Mouse (Mus musculus): ENCODE results near the gene Kri1. TPM values are rescaled to one million over a fixed set of nuclear protein-coding genes. Genes with fewer than 3 reads are reported as not detected.
A peak's percentile ranks its signal among the peaks of the same experiment; 100 is the strongest.
"Not testable (repeated sequence)": the region's sequence is repeated elsewhere in the genome, so short reads cannot be mapped to it uniquely, and the experiment has no call there.

Kri1 gene
- polyA plus RNA-seq, 1 experiment from 2014 or later: 11.1 TPM

GRCm38 (mm10) chr9:21265611-21266010, 22.2 kb downstream of the Kri1 start:
- 5% methylated on average over 11 of the region's 11 CpGs for WGBS
- H3K4me1 ChIP-seq (replicated peaks): peaks cover 18% of the 10 kb centered on the region
- ATAC-seq: peak; percentile 46

GRCm38 (mm10) chr9:21265000-21265561, 22.7 kb downstream of the Kri1 start, which contains the start of gene Atg4d:
Gene Atg4d (plus strand): TSS chr9:21265293.
- Histone ChIP-seq H3K27ac (peak within 1 kb of the TSS; percentile 52), H3K4me3 (replicated peaks) (peak within 1 kb of the TSS; percentile 61), H3K36me3 (peaks cover 17% of the 10 kb centered on the region), H3K27me3 (replicated peaks) (no peaks in the 10 kb centered on the region), H3K9me3 (no peaks in the 10 kb centered on the region), H3K4me2 (replicated peaks) (peak within 1 kb of the TSS; percentile 73), H3K9ac (peak within 1 kb of the TSS; percentile 68), H3K4me1 (replicated peaks) (peaks cover 18% of the 10 kb centered on the region)
- WGBS: under 1% methylated on average over 42 of the region's 49 CpGs
- ATAC-seq: peak; percentile 98

More at GRCm38 (mm10) chr9:21265611-21266010, 22.2 kb downstream of the Kri1 start:
- H3K9me3 ChIP-seq: no peaks in the 10 kb centered on the region
- H3K4me3 ChIP-seq (replicated peaks): peak overlapping the region; percentile 61
- H3K9ac ChIP-seq: peak overlapping the region; percentile 68
- H3K27me3 ChIP-seq (replicated peaks): no peaks in the 10 kb centered on the region
- H3K4me2 ChIP-seq (replicated peaks): peak overlapping the region; percentile 73
- H3K36me3 ChIP-seq: peaks cover 23% of the 10 kb centered on the region
- peak overlapping the region; percentile 52 for H3K27ac ChIP-seq

- peak overlapping the region; percentile 51 for H3K27ac ChIP-seq
- H3K4me1 ChIP-seq (replicated peaks): peaks cover 18% of the 10 kb centered on the region
- H3K9ac ChIP-seq: peak overlapping the region; percentile 29; the same call in 1 of the 2 replicates
- ATAC-seq: peak; percentile 2
- peaks cover 13% of the 10 kb centered on the region for H3K36me3 ChIP-seq
- no peaks in the 10 kb centered on the region for H3K9me3 ChIP-seq
- 19% methylated on average over 17 of the region's 17 CpGs for WGBS
- peak overlapping the region; percentile 73 for H3K4me2 ChIP-seq (replicated peaks)
- H3K4me3 ChIP-seq (replicated peaks): peak overlapping the region; percentile 61
- no peaks in the 10 kb centered on the region for H3K27me3 ChIP-seq (replicated peaks)
These were observed 23.3 kb downstream of the Kri1 start for GRCm38 (mm10) chr9:21264272-21264999.

GRCm38 (mm10) chr9:21261831-21262230, 25.9 kb downstream of the Kri1 start:
- WGBS: 49% methylated on average over 2 of the region's 2 CpGs
- ATAC-seq: no peak
- no peak overlapping the region for H3K4me3 ChIP-seq (replicated peaks)
- H3K27ac ChIP-seq: no peak overlapping the region
- H3K36me3 ChIP-seq: 0 out of 2 replicates have a peak, but pooled peaks cover 2% of the 10 kb centered on the region
- H3K9me3 ChIP-seq: no peaks in the 10 kb centered on the region
- peaks cover 16% of the 10 kb centered on the region for H3K4me1 ChIP-seq (replicated peaks)
- H3K4me2 ChIP-seq (replicated peaks): no peak overlapping the region
- H3K9ac ChIP-seq: no peak overlapping the region
- H3K27me3 ChIP-seq (replicated peaks): 0 out of 2 replicates have a peak, but pooled peaks cover 3% of the 10 kb centered on the region

GRCm38 (mm10) chr9:21260491-21261040, 27.2 kb downstream of the Kri1 start:
- Histone ChIP-seq H3K4me3 (replicated peaks) (no peak overlapping the region), H3K9me3 (no peaks in the 10 kb centered on the region), H3K9ac (no peak overlapping the region), H3K4me1 (replicated peaks) (peaks cover 4% of the 10 kb centered on the region), H3K27me3 (replicated peaks) (0 out of 2 replicates have a peak, but pooled peaks cover 3% of the 10 kb centered on the region), H3K36me3 (no peaks in the 10 kb centered on the region), H3K4me2 (replicated peaks) (no peak overlapping the region), H3K27ac (no peak overlapping the region)
- no peak for ATAC-seq
- 76% methylated on average over 6 of the region's 6 CpGs for WGBS

- H3K27me3 ChIP-seq (replicated peaks): peaks cover 18% of the 10 kb centered on the region
- not testable (repeated sequence) for H3K9me3 ChIP-seq; H3K4me3 ChIP-seq (replicated peaks); H3K9ac ChIP-seq; H3K4me2 ChIP-seq (replicated peaks); H3K36me3 ChIP-seq; H3K27ac ChIP-seq; ATAC-seq; H3K4me1 ChIP-seq (replicated peaks)
- WGBS: 81% methylated on average over 4 of the region's 4 CpGs
These were observed 31.4 kb downstream of the Kri1 start for GRCm38 (mm10) chr9:21256349-21256748.

GRCm38 (mm10) chr9:21254690-21255089, 33.1 kb downstream of the Kri1 start:
- H3K9me3 ChIP-seq: no peaks in the 10 kb centered on the region
- no peak overlapping the region for H3K4me3 ChIP-seq (replicated peaks)
- H3K27ac ChIP-seq: no peak overlapping the region
- H3K4me1 ChIP-seq (replicated peaks): 0 out of 2 replicates have a peak, but pooled peaks cover under 1% of the 10 kb centered on the region
- no peak overlapping the region for H3K4me2 ChIP-seq (replicated peaks)
- H3K9ac ChIP-seq: no peak overlapping the region
- peaks cover 35% of the 10 kb centered on the region for H3K27me3 ChIP-seq (replicated peaks)
- no peaks in the 10 kb centered on the region for H3K36me3 ChIP-seq
- ATAC-seq: no peak

GRCm38 (mm10) chr9:21251116-21251735, 36.5 kb downstream of the Kri1 start:
- Histone ChIP-seq H3K27me3 (replicated peaks) (peaks cover 61% of the 10 kb centered on the region), H3K9ac (no peak overlapping the region), H3K9me3 (no peaks in the 10 kb centered on the region), H3K27ac (no peak overlapping the region), H3K36me3 (no peaks in the 10 kb centered on the region), H3K4me1 (replicated peaks) (peaks cover 8% of the 10 kb centered on the region; the same call in 1 of the 2 replicates), H3K4me3 (replicated peaks) (no peak overlapping the region), H3K4me2 (replicated peaks) (no peak overlapping the region)
- ATAC-seq: no peak; the same call in 1 of the 2 replicates
- 57% methylated on average over 13 of the region's 13 CpGs for WGBS

- no peak overlapping the region for H3K4me2 ChIP-seq (replicated peaks)
- no peak for ATAC-seq
- no peak overlapping the region for H3K4me3 ChIP-seq (replicated peaks)
- no peaks in the 10 kb centered on the region for H3K9me3 ChIP-seq
- H3K9ac ChIP-seq: no peak overlapping the region
- peaks cover 68% of the 10 kb centered on the region for H3K27me3 ChIP-seq (replicated peaks)
- H3K27ac ChIP-seq: no peak overlapping the region
- H3K36me3 ChIP-seq: no peaks in the 10 kb centered on the region
- 57% methylated on average over 2 of the region's 2 CpGs for WGBS
- peaks cover 8% of the 10 kb centered on the region; the same call in 1 of the 2 replicates for H3K4me1 ChIP-seq (replicated peaks)
These were observed 37.3 kb downstream of the Kri1 start for GRCm38 (mm10) chr9:21250509-21250908.

- peaks cover 75% of the 10 kb centered on the region for H3K27me3 ChIP-seq (replicated peaks)
- H3K27ac ChIP-seq: no peak overlapping the region
- 20% methylated on average over 17 of the region's 17 CpGs for WGBS
- no peaks in the 10 kb centered on the region for H3K36me3 ChIP-seq
- no peak overlapping the region for H3K4me3 ChIP-seq (replicated peaks)
- H3K9me3 ChIP-seq: no peaks in the 10 kb centered on the region
- 0 out of 2 replicates have a peak, but pooled peaks have one; percentile 12 for ATAC-seq
- H3K9ac ChIP-seq: no peak overlapping the region
- H3K4me1 ChIP-seq (replicated peaks): peaks cover 13% of the 10 kb centered on the region
- H3K4me2 ChIP-seq (replicated peaks): no peak overlapping the region
These were observed 37.9 kb downstream of the Kri1 start for GRCm38 (mm10) chr9:21249629-21250508.

GRCm38 (mm10) chr9:21248326-21248725, 39.4 kb downstream of the Kri1 start, which contains the start of gene S1pr5:
Gene S1pr5 (minus strand): TSS chr9:21248443.
- Histone ChIP-seq H3K36me3 (no peaks in the 10 kb centered on the region), H3K9ac (peak within 1 kb of the TSS; percentile 6; the same call in 1 of the 2 replicates), H3K4me3 (replicated peaks) (peak within 1 kb of the TSS; percentile 20), H3K9me3 (no peaks in the 10 kb centered on the region), H3K27ac (no peak within 1 kb of the TSS), H3K4me2 (replicated peaks) (peak within 1 kb of the TSS; percentile 55), H3K27me3 (replicated peaks) (peaks cover 90% of the 10 kb centered on the region), H3K4me1 (replicated peaks) (peaks cover 25% of the 10 kb centered on the region)
- 2% methylated on average over 30 of the region's 30 CpGs for WGBS
- ATAC-seq: no peak
